Mouse (Mus musculus) frontal cortex, postnatal 14 days (tissue): Measurements from ENCODE around the gene Opn1sw.

Experiments
- DNase-seq, 2 experiments: peaks; one replicate each; pipeline ENCODE4 v3.0.0; 2022; ENCODE audit warnings: low spot score in 2 of 2

Opn1sw gene

DNA sequence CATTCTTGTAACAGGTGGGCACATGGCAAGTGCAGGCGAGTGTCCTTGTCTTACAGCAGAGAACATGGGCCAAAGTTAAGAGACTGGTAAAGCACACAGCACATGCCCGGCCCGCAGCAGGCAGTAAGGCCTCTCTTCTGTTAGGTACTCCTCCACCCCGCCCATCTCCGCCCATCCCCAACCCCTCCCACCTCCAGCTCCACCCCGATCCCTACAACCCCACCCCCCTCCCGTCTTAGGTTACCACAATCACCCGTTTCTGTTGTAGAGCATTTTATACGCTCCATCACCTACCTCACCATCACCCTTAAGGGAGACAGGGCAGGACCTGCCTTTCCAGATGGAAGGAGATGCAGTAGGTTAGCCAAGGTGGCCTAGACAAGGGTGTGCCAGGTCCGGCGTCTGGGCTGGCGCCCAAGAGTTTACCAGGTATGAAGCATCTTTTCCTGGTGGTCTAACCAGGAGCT lies at the start of gene Opn1sw:
Gene Opn1sw (minus strand): TSS at position 417 of the 467 bp plus-strand sequence.
- DNase-seq, result no peak

GRCm38 (mm10) chr6:29436461-29436934 lies 48.2 kb upstream of the Opn1sw start:
- DNase-seq, result no peak

DNA sequence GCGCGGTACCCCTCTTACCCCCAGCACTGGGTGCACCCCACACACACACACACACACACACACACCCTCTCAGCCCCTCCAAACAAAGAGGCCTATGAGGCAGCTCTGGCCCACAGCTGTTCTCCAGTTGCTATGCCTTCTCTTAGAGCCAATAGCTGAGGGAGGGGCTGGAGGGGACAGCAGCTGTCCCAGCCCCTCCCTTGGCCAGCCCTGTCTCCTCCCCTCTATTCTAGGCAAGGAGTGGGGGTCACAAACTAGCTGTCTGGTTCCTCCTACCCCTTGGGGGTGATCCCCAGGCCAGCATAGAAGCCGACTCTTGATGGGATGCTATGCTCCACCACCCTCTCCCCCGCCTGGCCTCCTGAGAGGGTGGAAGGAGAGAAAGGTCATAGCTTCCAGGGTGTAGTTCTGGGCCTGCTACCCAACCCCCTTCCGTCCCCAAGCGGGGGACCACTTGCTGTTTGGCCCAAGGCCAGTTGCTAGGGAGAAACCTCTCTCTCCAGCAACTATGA lies 47.7 kb upstream of the Opn1sw start:
- no peak for DNase-seq

DNA sequence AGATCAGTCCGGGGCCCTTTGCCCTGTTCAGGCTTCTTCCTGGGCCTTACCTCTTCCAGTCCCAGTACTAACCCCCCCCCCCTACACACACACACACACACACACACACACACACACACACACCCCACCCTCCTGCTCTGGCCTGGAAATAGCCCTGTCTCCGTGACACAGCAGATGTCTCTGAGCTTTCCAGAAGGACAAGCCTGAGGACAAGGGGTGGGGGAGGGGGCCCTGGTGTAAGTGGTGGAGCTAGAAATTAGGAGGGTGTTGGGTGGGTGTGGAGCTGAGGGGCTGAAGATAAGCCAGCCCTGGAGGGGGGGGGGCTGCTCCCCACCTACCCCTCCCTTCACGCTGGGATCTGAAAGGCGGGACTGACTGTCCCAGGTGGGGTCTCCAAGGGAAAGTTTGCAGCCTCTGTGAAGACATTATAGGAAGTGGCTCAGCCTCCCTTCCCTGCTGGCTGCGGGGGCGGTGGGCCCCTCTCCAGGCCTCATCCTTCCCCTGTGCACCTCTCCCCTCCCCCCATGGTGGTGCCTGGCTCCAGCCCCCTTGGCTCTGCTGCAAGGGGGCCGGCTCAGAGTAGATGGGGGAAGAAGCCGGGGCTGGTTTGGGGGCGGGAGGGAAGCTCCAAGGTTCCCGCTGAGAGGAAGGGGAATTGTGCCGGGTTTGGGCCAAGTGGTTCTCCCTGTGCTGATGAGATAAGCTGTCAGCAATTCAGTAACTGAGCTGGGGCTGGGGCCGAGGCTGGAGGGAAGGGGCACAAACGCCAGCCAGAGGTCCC lies 46.8 kb upstream of the Opn1sw start:
- DNase-seq, result no peak

DNA sequence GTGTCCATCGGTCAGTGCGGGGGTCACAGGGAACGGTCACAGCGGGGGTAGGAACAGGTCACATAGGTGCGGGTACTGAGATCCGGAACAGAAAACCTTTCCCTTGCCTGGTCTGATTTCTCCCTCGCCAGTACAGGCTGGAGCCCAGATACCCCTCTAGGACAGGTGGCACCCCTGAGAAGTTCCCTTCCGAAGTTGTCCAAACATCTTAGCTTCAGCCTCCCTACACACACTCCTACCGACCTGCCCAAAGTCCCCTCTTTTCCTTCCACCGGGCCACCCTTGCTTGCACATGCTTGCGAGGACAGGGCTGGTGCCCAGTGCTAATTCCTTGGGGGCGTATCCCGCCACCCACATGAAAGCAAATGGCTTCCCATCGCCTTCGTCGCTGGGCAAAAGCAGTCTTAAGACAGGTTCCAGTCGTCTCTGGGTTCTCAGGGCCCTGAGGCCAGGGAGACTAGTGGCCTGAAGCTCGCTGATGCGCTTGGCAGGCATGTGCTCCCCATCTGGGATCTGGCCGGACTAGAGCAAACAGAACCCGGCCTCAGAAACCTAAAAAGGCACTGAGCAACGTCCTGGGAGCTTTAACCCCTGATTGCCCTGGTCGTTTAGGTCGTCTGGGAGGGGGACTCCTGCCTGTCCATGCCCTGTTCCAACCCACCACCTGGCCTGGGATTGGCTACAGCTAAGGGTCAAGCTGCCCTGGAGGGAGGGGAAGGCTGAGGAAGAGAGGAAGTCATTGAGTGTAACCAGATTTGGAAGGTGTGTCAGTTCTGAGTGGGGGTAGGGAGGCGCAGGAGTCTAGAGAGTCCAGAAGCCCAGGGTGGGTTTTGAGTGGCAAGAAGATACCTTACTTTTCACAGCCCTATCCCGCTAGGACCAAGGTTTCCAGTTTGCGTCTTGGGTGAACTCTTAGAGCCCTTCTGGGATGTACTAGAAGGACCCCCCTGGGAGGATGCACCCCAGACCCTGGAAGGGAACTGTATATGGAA lies 45.8 kb upstream of the Opn1sw start:
- DNase-seq, result no peak

- DNase-seq, result no peak
Observed at GRCm38 (mm10) chr6:29433038-29433803, 45.0 kb upstream of the Opn1sw start, which contains the start of gene Flnc. Gene Flnc, plus strand, starts transcription at chr6:29433256.

DNA sequence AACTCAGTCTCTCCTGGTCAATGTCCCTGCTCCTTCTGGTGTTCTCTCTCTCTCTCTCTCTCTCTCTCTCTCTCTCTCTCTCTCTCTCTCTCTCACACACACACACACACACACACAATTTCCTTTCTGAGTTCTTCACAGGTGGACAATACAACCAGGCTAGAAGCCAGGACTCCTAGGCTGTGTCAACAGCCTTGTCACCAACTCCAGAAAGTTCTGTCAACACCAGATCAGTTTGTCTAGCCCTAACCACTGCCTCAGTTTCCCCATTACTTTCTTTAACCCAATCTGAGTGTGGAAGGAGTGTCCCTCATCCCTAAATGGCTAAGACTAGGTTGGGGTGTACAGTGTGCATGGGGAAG lies 44.4 kb upstream of the Opn1sw start:
- DNase-seq, result no peak

- DNase-seq, result no peak
Observed at GRCm38 (mm10) chr6:29432156-29432555, 43.9 kb upstream of the Opn1sw start.

- DNase-seq, result no peak
Observed at GRCm38 (mm10) chr6:29431473-29431872, 43.2 kb upstream of the Opn1sw start.

DNA sequence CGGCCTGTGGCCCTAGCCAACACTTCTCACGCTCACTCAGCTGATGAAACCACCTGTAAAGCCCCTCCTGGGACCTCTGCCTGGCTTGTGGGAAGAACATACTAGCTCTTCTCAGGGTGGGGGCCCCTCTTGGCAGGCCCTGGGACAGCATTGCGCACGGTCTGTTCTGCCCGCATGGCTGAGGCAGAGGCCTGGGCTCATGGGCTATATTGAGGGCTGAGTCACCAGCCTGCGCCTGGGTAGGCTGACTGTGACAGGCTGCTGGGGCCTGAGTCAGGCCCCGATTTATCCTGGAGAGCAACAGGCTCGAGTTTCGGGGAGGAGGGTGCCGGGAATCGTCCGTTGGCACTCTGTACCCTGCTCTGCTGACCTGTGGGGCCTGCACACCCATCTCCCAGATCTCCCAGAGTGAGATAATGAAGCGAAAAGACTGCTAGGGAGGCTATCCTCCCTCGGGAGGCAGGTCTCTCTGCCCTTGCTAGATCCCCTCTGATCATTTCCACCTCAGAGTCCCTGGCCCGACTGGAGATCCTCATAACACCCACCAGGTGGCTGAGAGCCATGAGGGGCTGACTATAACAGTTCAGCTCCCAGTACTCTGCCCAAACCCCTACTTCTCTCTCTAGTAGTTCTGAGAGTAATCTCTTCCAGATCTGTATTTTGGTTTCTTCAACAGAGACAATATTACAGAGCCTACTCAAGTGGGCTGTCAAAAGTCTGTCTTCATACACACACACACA lies 42.6 kb upstream of the Opn1sw start:
- no peak for DNase-seq

- DNase-seq, result no peak
Observed at GRCm38 (mm10) chr6:29428171-29428570, 39.9 kb upstream of the Opn1sw start.

- DNase-seq, result no peak
Observed at GRCm38 (mm10) chr6:29426331-29426730, 38.1 kb upstream of the Opn1sw start.

DNA sequence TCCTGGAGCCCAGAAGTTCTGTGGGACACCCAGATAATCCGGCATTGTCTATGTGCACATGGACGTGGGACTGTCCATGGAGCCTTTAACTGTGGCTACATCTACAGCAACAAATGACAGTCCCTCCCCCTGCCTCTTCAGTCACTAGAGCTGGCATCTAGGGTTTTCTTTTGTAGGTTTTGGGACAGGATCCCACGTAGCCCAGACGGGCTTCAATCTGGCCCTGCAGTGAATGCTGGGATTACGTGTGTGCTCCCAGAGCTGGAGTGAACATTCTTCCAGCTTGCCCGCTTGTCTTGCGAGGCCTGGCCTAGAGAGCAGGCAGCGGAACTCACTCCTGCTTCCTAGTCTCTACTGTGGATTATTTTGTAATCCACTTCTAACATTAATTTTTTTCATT lies 36.9 kb upstream of the Opn1sw start:
- DNase-seq, result no peak

GRCm38 (mm10) chr6:29420596-29420995 lies 32.3 kb upstream of the Opn1sw start:
- DNase-seq, result no peak

GRCm38 (mm10) chr6:29415446-29415845 lies 27.2 kb upstream of the Opn1sw start:
- no peak for DNase-seq

DNA sequence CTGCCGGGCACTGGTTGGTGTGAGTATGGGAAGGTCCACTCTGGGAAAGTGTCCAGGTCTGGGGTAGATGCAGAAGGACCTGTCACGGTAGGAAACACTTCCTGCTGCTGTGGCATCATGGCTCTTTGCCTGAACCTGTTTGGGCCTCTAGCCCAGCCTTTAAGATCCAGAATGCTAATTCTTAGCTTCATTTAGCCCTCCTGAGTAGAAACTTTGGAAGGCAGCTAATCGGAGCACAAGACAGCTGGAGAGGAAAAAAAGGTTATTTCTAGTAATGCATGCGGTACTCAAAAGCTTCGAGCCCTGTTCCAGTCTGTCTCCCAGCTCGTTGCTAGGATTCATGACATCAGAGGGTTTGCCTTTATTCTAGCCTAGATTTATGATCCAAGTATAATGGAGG lies 18.1 kb upstream of the Opn1sw start:
- DNase-seq, result no peak

GRCm38 (mm10) chr6:29402693-29403342 lies 14.6 kb upstream of the Opn1sw start:
- DNase-seq, result no peak

GRCm38 (mm10) chr6:29399851-29400250 lies 11.6 kb upstream of the Opn1sw start:
- no peak for DNase-seq

- peak in 1 of 2 experiments; percentile 18 for DNase-seq
Observed at GRCm38 (mm10) chr6:29397575-29397974, 9.3 kb upstream of the Opn1sw start.
